11 mouse cellular contexts compared by ENCODE assay signal in genomic region chr11:94177841-94178585, GRCm38 (mm10).
"Had no signal": no experiment of that assay in that cellular context is flagged by ENCODE, and none has a peak within 500 bp of the region (broad histone marks: within the 10 kb centered on the region; RNA-seq: fewer than 3 reads in every experiment).

No protein-coding gene starts in this region.

- H3K36me3 ChIP-seq: kidney, embryonic 15.5 days; limb, embryonic 13.5 days; neural tube, embryonic 12.5 days had no signal

- H3K27me3 ChIP-seq: kidney, embryonic 15.5 days; limb, embryonic 13.5 days; neural tube, embryonic 12.5 days had no signal

- H3K4me1 ChIP-seq: neural tube, embryonic 12.5 days had no signal

- H3K9me3 ChIP-seq: kidney, embryonic 15.5 days; limb, embryonic 13.5 days; neural tube, embryonic 12.5 days had no signal

- DNase-seq: kidney, adult 2 months; kidney, postnatal 14 days; left cerebral cortex, postnatal 4 days; lung, adult 18-20 months; midbrain, embryonic 14.5 days; thymus, postnatal 14 days had no signal

- H3K4me3 ChIP-seq: kidney, embryonic 15.5 days; limb, embryonic 13.5 days; myocyte; neural tube, embryonic 12.5 days had no signal

- H3K27ac ChIP-seq: kidney, embryonic 15.5 days; limb, embryonic 13.5 days; liver, embryonic 14.5 days; neural tube, embryonic 12.5 days had no signal
